ENCODE assay signal across 35 mouse cellular contexts in genomic region chr16:32526906-32527305, GRCm38 (mm10). TPM values are rescaled to one million over a fixed set of nuclear protein-coding genes. Genes with fewer than 3 reads are reported as not detected.
DNase-seq lines count a peak whose midpoint lies in the region.
"Had no signal": no experiment of that assay in that cellular context is flagged by ENCODE, and none has a peak within 500 bp of the region (broad histone marks: within the 10 kb centered on the region; RNA-seq: fewer than 3 reads in every experiment).

No protein-coding gene starts in this region.

- no peaks in the 10 kb centered on the region for H3K9me3 ChIP-seq in heart, embryonic 10.5 days
- H3K9me3 ChIP-seq in limb, embryonic 10.5 days (replicated peaks), result no peaks in the 10 kb centered on the region
- H3K9me3 ChIP-seq: hindbrain, embryonic 15.5 days; midbrain, embryonic 13.5 days; neural tube, embryonic 13.5 days had no signal

- H3K27ac ChIP-seq in heart, embryonic 10.5 days, result no peak overlapping the region
- peak overlapping the region; percentile 8; the same call in 1 of the 2 replicates for H3K27ac ChIP-seq in limb, embryonic 10.5 days
- H3K27ac ChIP-seq: hindbrain, embryonic 10.5 days; hindbrain, embryonic 15.5 days; midbrain, embryonic 13.5 days; neural tube, embryonic 13.5 days had no signal

- peak; percentile 96 for DNase-seq in heart, adult 11 months
- DNase-seq in heart, postnatal 4 days, result no peak
- DNase-seq in heart, postnatal 10 days, result peak; percentile 49 to 63
- no peak for DNase-seq in heart, embryonic 10.5 days (ENCODE audit: low spot score)
- peak; percentile 48 for DNase-seq in gastrocnemius, postnatal 14 days
- DNase-seq in limb, embryonic 10.5 days (ENCODE audit: low spot score), result no peak
- no peak for DNase-seq in frontal cortex, postnatal 10 days (ENCODE audit: low spot score in 2 of 2)
- DNase-seq: adrenal gland, postnatal 36 days; cerebellum, adult 18-20 months; cerebellum, postnatal 10 days; forebrain, postnatal 0 days; kidney, adult 11 months; kidney, postnatal 14 days; layer of hippocampus, adult 9-11 months; lung, adult 18-20 months; lung, postnatal 4 days; right cerebral cortex, postnatal 4 days; thymus, adult 2 months had no signal

- WGBS in heart, embryonic 10.5 days, result 64% methylated on average over 7 of the region's 7 CpGs
- 71% methylated on average over 7 of the region's 7 CpGs for WGBS in limb, embryonic 10.5 days

- H3K27me3 ChIP-seq in heart, embryonic 10.5 days (ENCODE audit: insufficient read depth, poor library complexity, severe bottlenecking), result no peaks in the 10 kb centered on the region
- H3K27me3 ChIP-seq in limb, embryonic 10.5 days (ENCODE audit: low read depth, poor library complexity, severe bottlenecking), result no peaks in the 10 kb centered on the region
- H3K27me3 ChIP-seq: hindbrain, embryonic 15.5 days; midbrain, embryonic 13.5 days; neural tube, embryonic 13.5 days had no signal

- H3K4me3 ChIP-seq in heart, embryonic 10.5 days, result no peak overlapping the region
- no peak overlapping the region for H3K4me3 ChIP-seq in limb, embryonic 10.5 days
- H3K4me3 ChIP-seq: erythroblast, embryonic 14.5 days; hindbrain, embryonic 10.5 days; hindbrain, embryonic 15.5 days; megakaryocyte, embryonic 14.5 days; midbrain, embryonic 13.5 days; neural tube, embryonic 13.5 days had no signal

- intact Hi-C loops in heart, postnatal 10 days (cut with DNase I), result no loop called here
- intact Hi-C loops in gastrocnemius, postnatal 14 days (cut with DNase I; ENCODE audit: low total_unique reads), result no loop called here

- no peaks in the 10 kb centered on the region for H3K36me3 ChIP-seq in heart, embryonic 10.5 days
- no peaks in the 10 kb centered on the region for H3K36me3 ChIP-seq in limb, embryonic 10.5 days
- H3K36me3 ChIP-seq: hindbrain, embryonic 10.5 days; hindbrain, embryonic 15.5 days; midbrain, embryonic 13.5 days; neural tube, embryonic 13.5 days had no signal

- peaks cover 38% of the 10 kb centered on the region for H3K4me1 ChIP-seq in heart, embryonic 10.5 days
- H3K4me1 ChIP-seq in limb, embryonic 10.5 days, result peaks cover 6% of the 10 kb centered on the region

RNA-seq across cellular contexts. Expression of gene Zdhhc19, which starts 30.8 kb away (rescaled TPM):
- under 1 TPM in 1 of 2 experiments, not detected in 1; 0.24 TPM for total RNA-seq in heart, postnatal 4 days (2021)
- not detected for total RNA-seq in heart, postnatal 10 days (2021)
- not detected in 2 replicates for polyA plus RNA-seq in heart, embryonic 10.5 days (2016; fragmentation: Nextera tagmentation; extraction: Ambion mirVana)
- total RNA-seq in gastrocnemius, postnatal 14 days (2021), result not detected
- polyA plus RNA-seq in limb, embryonic 10.5 days (2016; fragmentation: Nextera tagmentation; extraction: Ambion mirVana), result not detected in 2 replicates
- total RNA-seq: adrenal gland, postnatal 36 days; forebrain, postnatal 0 days; left cerebral cortex, postnatal 10 days; liver, adult 2 months had no signal
- polyA plus RNA-seq: CD4-positive, CD25-positive, alpha-beta regulatory T cell, adult 4 months; cortical plate, adult 2 months; embryonic facial prominence, embryonic 14.5 days; erythroblast, embryonic 14.5 days; forebrain, embryonic 11.5 days; forebrain, postnatal 0 days; heart, embryonic 14.5 days; hindbrain, embryonic 10.5 days; kidney, embryonic 14.5 days; limb, embryonic 11.5 days; liver, adult 2 months; lung, postnatal 0 days; midbrain, embryonic 13.5 days; neural tube, embryonic 13.5 days; thymus, adult 2 months had no signal

RNA-seq across cellular contexts. Expression of gene Slc51a, which starts 39.2 kb away (rescaled TPM):
- total RNA-seq in heart, postnatal 4 days (2021), result 1 to 10 TPM; 4.2 to 5.5 TPM
- 1 to 10 TPM; 3.4 to 4.2 TPM for total RNA-seq in heart, postnatal 10 days (2021)
- polyA plus RNA-seq in heart, embryonic 10.5 days (2016; fragmentation: Nextera tagmentation; extraction: Ambion mirVana), result 4.2 and 5.1 TPM in 2 replicates
- total RNA-seq in gastrocnemius, postnatal 14 days (2021), result not detected
- polyA plus RNA-seq in limb, embryonic 10.5 days (2016; fragmentation: Nextera tagmentation; extraction: Ambion mirVana), result 0.46 and 0.50 TPM in 2 replicates
- total RNA-seq: forebrain, postnatal 0 days; left cerebral cortex, postnatal 10 days; liver, adult 2 months had no signal
- polyA plus RNA-seq: CD4-positive, CD25-positive, alpha-beta regulatory T cell, adult 4 months; erythroblast, embryonic 14.5 days; inflammation-experienced regulatory T-cells, adult 6 months; neural tube, embryonic 13.5 days had no signal

Comparison
In these comparisons a context has a peak if more than half of its experiments do, and no peak if none do; other contexts are left out.
1. DNase-seq: peak in heart, adult 11 months (single experiment), heart, postnatal 10 days (2 of 2) and gastrocnemius, postnatal 14 days (single experiment); none in heart, postnatal 4 days (single experiment), heart, embryonic 10.5 days (single experiment), limb, embryonic 10.5 days (single experiment) and frontal cortex, postnatal 10 days (0 of 2).
2. RNA of gene Slc51a, which starts 39.2 kb away (total RNA-seq): 4.2 to 5.5 TPM in heart, postnatal 4 days and 3.4 to 4.2 TPM in heart, postnatal 10 days; not detected in gastrocnemius, postnatal 14 days; every median in the first group is over 4 times any median in the second.